Mouse (Mus musculus) stomach, embryonic 15.5 days (tissue): ENCODE measurements at regions not wholly inside any gene's neighbourhood (a gene's known extent, or its start where the extent isn't known, plus 50 kb on each side); places are given as distances from the start of the nearest gene placed in this dataset.

ENCODE experiments used
- ATAC-seq: fragments of 200-750 bp; cut with Nextera tagmentation; 2 replicates; pipeline ENCODE4 v1.8.0; 2017; ENCODE audit warnings: low read depth, moderate number of reproducible peaks, moderate TSS enrichment; ENCODE audit not compliant: insufficient read depth, low FRiP score
- H3K27ac ChIP-seq: fragments of 300-500 bp; sonication (generic); 2 replicates; pipeline ENCODE4 v1.5.1; 2015; ENCODE audit warnings: mild to moderate bottlenecking, inconsistent platforms
- H3K27me3 ChIP-seq: fragments of 300-500 bp; sonication (generic); replicated peaks from 2 replicates; pipeline ENCODE4 v1.6.1; 2015; ENCODE audit warnings: inconsistent platforms
- H3K36me3 ChIP-seq: fragments of 300-500 bp; sonication (generic); 2 replicates; pipeline ENCODE4 v1.6.1; 2015; ENCODE audit warnings: inconsistent platforms
- H3K4me1 ChIP-seq: fragments of 300-500 bp; sonication (generic); 2 replicates; pipeline ENCODE4 v1.6.1; 2015; ENCODE audit warnings: inconsistent platforms
- H3K4me2 ChIP-seq: fragments of 300-500 bp; sonication (generic); 2 replicates; pipeline ENCODE4 v1.6.1; 2015; ENCODE audit warnings: mild to moderate bottlenecking, inconsistent platforms
- H3K4me3 ChIP-seq: fragments of 300-500 bp; sonication (generic); replicated peaks from 2 replicates; pipeline ENCODE4 v1.5.1; 2015; ENCODE audit warnings: inconsistent platforms
- H3K9ac ChIP-seq: fragments of 300-500 bp; sonication (generic); 2 replicates; pipeline ENCODE4 v1.6.1; 2015; ENCODE audit warnings: inconsistent platforms
- H3K9me3 ChIP-seq: fragments of 300-500 bp; sonication (generic); 2 replicates; pipeline ENCODE4 v1.6.1; 2016; ENCODE audit warnings: inconsistent platforms
- WGBS: fragments of 180-500 bp; shearing (Covaris S2); methylation state at CpG from one replicate; pipeline ENCODE4 v1.1.7; 2015; 5-methylcytosine and 5-hydroxymethylcytosine counted together

GRCm38 (mm10) chr10:40998330-40998729 is 73.8 kb downstream of the Gpr6 start:
- H3K4me1 ChIP-seq = no peaks in the 10 kb centered on the region
- 55% methylated on average over 7 of the region's 7 CpGs for WGBS
- H3K9ac ChIP-seq = no peak overlapping the region
- no peaks in the 10 kb centered on the region for H3K27me3 ChIP-seq
- no peak overlapping the region for H3K27ac ChIP-seq
- H3K4me2 ChIP-seq = no peak overlapping the region
- H3K4me3 ChIP-seq = no peak overlapping the region
- ATAC-seq = no peak
- H3K9me3 ChIP-seq = no peaks in the 10 kb centered on the region
- H3K36me3 ChIP-seq = no peaks in the 10 kb centered on the region

DNA sequence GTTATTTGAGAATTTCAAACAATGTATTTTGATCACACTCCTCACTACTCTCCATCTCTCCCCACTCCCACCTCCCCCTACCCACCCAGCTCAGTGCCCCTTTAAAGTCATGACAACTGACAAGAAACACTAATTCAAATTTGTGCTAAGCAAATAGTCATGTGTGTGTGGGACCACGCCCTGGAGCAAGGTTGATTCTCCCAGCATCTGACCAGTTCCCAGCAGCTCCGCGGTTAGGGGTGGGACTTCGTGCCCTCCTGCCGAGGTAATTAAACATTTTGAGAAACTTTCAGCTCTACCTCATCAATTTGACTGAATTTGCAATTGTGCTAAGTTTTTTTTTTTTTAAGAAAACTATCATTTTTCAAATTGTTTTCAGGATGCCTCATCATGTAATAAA is 74.5 kb downstream of the Gpr6 start:
- Histone ChIP-seq H3K36me3 (no peaks in the 10 kb centered on the region), H3K27me3 (no peaks in the 10 kb centered on the region), H3K9ac (no peak overlapping the region), H3K4me1 (no peaks in the 10 kb centered on the region), H3K4me2 (no peak overlapping the region), H3K27ac (no peak overlapping the region), H3K4me3 (no peak overlapping the region), H3K9me3 (no peaks in the 10 kb centered on the region)
- 43% methylated on average over 5 of the region's 5 CpGs for WGBS
- no peak for ATAC-seq
